Mouse (Mus musculus) cerebellum, adult 11-12 months (tissue): Measurements from ENCODE around the gene Cdsn.

Experiments
- DNase-seq: peaks from one replicate; pipeline ENCODE4 v3.0.0; 2022

The Cdsn gene

DNA sequence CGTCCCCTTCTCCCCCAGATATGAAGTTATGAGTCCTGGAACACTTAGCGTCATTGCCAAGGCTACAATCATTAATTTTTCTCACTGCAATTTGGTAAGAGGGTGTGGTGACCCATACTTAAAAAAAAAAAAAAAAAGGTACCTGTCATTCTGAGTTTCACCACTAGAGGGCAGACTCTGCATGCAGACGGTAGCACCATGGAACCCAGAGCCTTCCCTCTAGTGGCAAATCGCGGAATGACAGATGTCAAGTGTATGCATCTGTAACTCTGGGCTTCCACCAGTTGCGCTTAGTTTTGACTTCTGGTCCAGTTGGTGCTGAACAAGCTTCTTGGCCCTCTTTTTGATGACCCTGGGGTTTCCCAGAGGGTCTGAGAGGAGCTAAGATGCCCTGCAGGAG, 26.3 kb downstream of the Cdsn start:
- DNase-seq, result peak; percentile 38

GRCm38 (mm10) chr17:35582900-35583299, 31.0 kb downstream of the Cdsn start:
- DNase-seq, result no peak

DNA sequence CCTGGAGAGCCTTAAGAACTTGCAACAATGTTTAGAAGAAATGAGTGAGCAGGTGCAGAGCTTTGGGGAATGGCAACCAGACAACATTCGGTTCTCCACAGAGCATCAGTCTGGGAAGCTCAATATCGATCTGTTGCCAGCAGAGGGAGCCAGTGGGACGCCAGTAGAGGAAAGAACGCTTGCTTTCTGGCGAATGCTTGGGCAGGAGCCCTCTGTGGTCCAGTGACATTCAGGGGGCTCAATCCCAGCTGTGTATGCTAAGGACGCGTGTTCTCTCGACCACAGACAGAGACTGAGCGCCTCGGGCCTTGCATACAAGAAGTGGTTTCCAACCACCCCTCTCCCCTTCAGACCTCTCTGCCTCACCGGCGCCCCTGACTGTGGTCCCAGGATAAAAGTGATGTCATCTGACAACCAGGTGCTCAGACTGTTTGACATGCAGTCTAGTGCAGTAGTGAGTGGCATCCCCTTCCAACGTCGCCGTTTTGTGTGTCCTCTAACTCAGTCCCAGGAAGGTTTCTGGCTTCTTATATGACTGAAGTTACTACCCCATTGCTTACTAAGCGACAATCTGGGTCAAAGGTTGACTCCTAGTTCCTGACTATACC, 32.5 kb downstream of the Cdsn start:
- peak; percentile 54 for DNase-seq

GRCm38 (mm10) chr17:35587291-35587690, 35.4 kb downstream of the Cdsn start:
- DNase-seq, result no peak

- no peak for DNase-seq
These were observed 36.5 kb downstream of the Cdsn start for GRCm38 (mm10) chr17:35588387-35588786.

DNA sequence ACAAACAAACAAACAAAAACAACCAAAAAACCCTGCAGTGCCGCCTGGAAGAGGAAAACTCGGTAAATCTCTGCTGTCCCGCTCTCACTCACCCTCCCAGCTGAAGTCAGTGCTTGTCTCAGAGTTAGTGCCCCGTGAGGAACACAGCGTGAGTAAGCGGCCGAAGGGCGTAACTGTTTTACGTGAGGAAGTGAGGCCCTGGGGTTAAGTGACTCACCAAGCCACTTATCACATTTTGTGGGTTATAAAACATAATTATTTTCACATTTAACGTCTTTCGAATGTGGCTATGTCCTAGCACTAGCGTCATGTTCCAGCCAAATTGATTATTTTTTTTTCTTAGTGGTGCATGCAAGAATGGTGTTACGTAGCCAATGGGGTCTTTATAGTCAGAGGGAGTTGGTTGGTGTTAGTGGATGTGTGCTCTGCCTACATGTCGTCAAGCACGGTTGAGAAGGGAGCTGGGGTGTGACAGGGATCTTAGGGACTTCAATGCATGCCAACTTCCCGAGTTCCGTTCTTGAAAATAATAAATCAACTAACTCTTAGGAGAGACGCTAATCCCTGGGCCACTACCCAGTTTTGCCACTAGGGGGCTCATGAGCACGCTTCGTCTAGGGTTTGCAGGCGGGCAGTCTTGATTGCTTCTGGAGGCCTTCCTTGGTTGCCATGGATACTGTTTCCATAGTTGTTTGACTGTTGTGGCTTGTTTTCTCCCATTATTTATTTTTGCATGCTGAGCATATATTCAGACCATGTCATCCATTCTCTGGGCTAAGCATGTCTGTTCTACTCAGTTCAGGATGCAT, 38.7 kb downstream of the Cdsn start:
- peak; percentile 26 for DNase-seq

DNA sequence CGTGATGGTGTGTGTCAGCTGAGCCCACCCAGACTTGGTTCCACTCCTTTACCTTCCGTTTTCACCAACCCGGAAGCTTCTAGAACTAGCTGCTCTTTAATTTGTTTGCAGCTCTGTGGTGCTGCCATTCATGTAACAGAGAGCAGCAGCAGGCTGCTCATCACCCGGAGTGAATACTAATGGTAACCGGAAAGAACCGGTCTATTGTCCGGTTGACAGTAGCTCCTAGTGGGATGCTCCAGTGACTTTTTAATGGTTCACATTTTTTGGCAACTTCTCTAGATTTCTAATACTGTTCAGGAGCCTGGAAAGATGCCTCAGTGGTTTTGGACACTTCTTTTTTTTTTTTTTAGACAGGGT, 39.3 kb downstream of the Cdsn start:
- no peak for DNase-seq

DNA sequence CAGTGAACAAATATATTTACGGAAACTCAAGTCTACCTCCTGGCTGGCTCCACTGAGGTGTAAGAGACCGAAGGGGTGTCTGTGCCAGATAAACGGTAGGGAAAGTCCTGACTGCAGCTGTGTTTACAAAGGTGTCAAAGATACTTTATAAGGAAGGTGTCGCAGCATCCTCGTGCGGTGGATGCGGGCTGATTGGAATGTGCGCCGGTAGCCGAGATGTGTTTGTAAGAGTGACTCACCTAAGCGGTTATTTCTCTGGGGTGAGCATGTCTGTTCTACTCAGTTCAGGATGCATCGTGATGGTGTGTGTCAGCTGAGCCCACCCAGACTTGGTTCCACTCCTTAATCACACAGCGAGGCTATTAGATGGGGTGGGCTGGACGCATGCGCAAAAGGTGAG, 39.8 kb downstream of the Cdsn start:
- no peak for DNase-seq

GRCm38 (mm10) chr17:35592131-35592530, 40.2 kb downstream of the Cdsn start:
- DNase-seq, result no peak

DNA sequence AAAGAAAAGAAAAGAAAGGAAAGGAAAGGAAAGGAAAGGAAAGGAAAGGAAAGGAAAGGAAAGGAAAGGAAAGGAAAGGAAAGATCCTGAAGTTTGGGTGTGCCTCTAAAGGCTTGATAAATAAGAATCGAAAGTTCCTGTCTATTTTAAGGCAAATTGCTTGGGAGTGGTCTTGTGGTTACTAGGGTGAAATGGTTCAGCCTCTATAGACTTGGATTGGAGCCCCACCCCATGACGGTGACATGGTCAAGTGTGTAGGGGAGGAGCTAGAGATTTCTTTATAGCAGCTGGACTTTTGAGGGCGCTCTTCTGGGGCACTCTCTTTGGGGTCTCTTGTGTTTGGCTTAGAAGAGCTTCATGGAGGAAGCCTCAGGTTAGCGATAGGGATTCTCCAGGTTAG, 41.9 kb downstream of the Cdsn start:
- no peak for DNase-seq

DNA sequence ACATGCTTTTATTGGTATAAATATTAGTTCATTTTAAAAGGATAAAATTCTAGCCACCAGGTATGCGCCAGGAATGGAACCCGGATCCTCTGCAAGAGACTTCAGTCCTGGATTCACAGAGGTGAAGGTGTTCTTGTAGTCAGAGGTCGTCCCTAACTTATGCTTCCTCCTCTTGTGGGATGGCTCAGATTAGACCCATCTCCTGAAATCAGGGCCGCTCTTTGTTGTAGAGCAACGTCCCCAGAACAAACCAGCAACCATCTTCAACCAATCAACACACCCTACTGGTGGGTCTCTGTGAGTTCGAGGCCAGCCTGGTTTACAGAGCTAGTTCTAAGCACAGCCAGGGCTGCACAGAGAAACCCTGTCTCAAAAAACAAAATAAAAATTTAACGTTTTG, 42.5 kb downstream of the Cdsn start:
- DNase-seq, result no peak

- DNase-seq, result no peak
These were observed 45.5 kb downstream of the Cdsn start for GRCm38 (mm10) chr17:35597399-35597798.

DNA sequence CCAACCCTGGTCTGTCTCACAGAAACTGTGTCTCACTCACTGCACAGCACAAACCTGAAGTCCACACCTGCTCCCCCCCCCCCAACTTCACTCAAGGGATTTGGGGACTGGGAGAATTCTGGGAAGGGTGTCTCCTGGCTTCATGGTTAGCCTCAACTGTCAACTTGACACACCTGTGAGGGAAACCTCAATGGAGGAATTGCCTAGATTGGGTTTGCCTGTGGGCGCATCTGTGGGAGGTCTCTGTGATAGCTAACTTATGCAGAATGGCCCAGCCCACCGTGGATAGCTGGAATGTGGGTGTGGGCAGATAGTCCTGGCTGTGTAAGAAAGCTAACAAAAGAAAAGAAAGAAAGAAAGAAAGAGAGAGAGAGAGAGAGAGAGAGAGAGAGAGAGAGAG, 49.3 kb downstream of the Cdsn start, which contains the start of gene Sfta2:
Gene Sfta2, plus strand, starts transcription at position 301 of the 400 bp plus-strand sequence.
- no peak for DNase-seq

GRCm38 (mm10) chr17:35601736-35602354, 49.9 kb downstream of the Cdsn start:
- no peak for DNase-seq
